Mouse (Mus musculus) midbrain, embryonic 11.5 days (tissue): ENCODE data around the gene Gm38394. TPM values are rescaled to one million over a fixed set of nuclear protein-coding genes. Genes with fewer than 3 reads are reported as not detected.
"Not testable (repeated sequence)": the region's sequence is repeated elsewhere in the genome, so short reads cannot be mapped to it uniquely, and the experiment has no call there.

Experiments used
- ATAC-seq: fragments of 200-750 bp; cut with Nextera tagmentation; 2 replicates; pipeline ENCODE4 v1.8.0; 2017; ENCODE audit warnings: moderate TSS enrichment, moderate library complexity; ENCODE audit not compliant: low FRiP score
- DNase-seq: peaks from one replicate; pipeline ENCODE4 v3.0.0; 2015; ENCODE audit warnings: low spot score; ENCODE audit errors: missing footprints
- H3K27ac ChIP-seq: fragments of 300-500 bp; sonication (generic); 2 replicates; pipeline ENCODE4 v1.5.1; 2014; ENCODE audit warnings: low read depth, low read length
- H3K27me3 ChIP-seq: fragments of 300-500 bp; sonication (generic); 2 replicates; pipeline ENCODE4 v1.6.1; 2014; ENCODE audit warnings: mild to moderate bottlenecking, low read length, moderate library complexity, mixed read lengths; ENCODE audit not compliant: control insufficient read depth, insufficient read depth
- H3K36me3 ChIP-seq: fragments of 300-500 bp; sonication (generic); 2 replicates; pipeline ENCODE4 v1.6.1; 2014; ENCODE audit warnings: mild to moderate bottlenecking, low read length, moderate library complexity, mixed read lengths; ENCODE audit not compliant: control insufficient read depth, insufficient read depth
- H3K4me1 ChIP-seq: fragments of 300-500 bp; sonication (generic); 2 replicates; pipeline ENCODE4 v1.6.1; 2014; ENCODE audit warnings: low read length; ENCODE audit not compliant: control insufficient read depth, insufficient read depth
- H3K4me2 ChIP-seq: fragments of 300-500 bp; sonication (generic); 2 replicates; pipeline ENCODE4 v1.6.1; 2014; ENCODE audit warnings: mild to moderate bottlenecking, moderate library complexity
- H3K4me3 ChIP-seq: fragments of 300-500 bp; sonication (generic); 2 replicates; pipeline ENCODE4 v1.5.1; 2014; ENCODE audit warnings: low read depth, low read length
- H3K9ac ChIP-seq: fragments of 300-500 bp; sonication (generic); 2 replicates; pipeline ENCODE4 v1.6.1; 2014; ENCODE audit warnings: low read length
- H3K9me3 ChIP-seq: fragments of 300-500 bp; sonication (generic); 2 replicates; pipeline ENCODE4 v1.6.1; 2016; ENCODE audit warnings: low read length; ENCODE audit not compliant: control insufficient read depth
- WGBS: fragments of 180-500 bp; shearing (Covaris S2); extraction: QIAGEN DNeasy Blood & Tissue Kit; methylation state at CpG from one replicate; pipeline ENCODE4 v1.1.7; 2014; 5-methylcytosine and 5-hydroxymethylcytosine counted together
- polyA plus RNA-seq: library from polyadenylated mRNA; unstranded; fragments of >200 nt; fragmentation: Nextera tagmentation; extraction: Ambion mirVana; gene quantifications from 2 replicates; pipeline ENCODE4 v1.2.1, GENCODE M21; 2014

The Gm38394 gene
- 5.3 and 6.3 TPM in 2 replicates for polyA plus RNA-seq

GRCm38 (mm10) chr1:133661203-133661933 lies at the start of gene Gm38394:
Gene Gm38394, minus strand, starts transcription at chr1:133661318.
- peak within 1 kb of the TSS; percentile 88 for H3K9ac ChIP-seq
- H3K27ac ChIP-seq = peak within 1 kb of the TSS; percentile 81
- no peaks in the 10 kb centered on the region for H3K27me3 ChIP-seq
- DNase-seq = peak; percentile 98
- peaks cover 9% of the 10 kb centered on the region for H3K4me1 ChIP-seq
- WGBS = 3% methylated on average over 26 of the region's 26 CpGs
- ATAC-seq = peak; percentile 98
- peak within 1 kb of the TSS; percentile 94 for H3K4me2 ChIP-seq
- H3K36me3 ChIP-seq = no peaks in the 10 kb centered on the region; the same call in none of the 2 replicates
- peak within 1 kb of the TSS; percentile 87 for H3K4me3 ChIP-seq
- no peaks in the 10 kb centered on the region for H3K9me3 ChIP-seq

- no peaks in the 10 kb centered on the region for H3K9me3 ChIP-seq
- no peak overlapping the region for H3K4me2 ChIP-seq
- no peak overlapping the region for H3K9ac ChIP-seq
- no peaks in the 10 kb centered on the region for H3K36me3 ChIP-seq
- ATAC-seq (no peak), DNase-seq (no peak)
- 0 out of 2 replicates have a peak, but pooled peaks cover 4% of the 10 kb centered on the region for H3K4me1 ChIP-seq
- H3K4me3 ChIP-seq = no peak overlapping the region
- no peaks in the 10 kb centered on the region for H3K27me3 ChIP-seq
- no peak overlapping the region for H3K27ac ChIP-seq
- WGBS = 79% methylated on average over 5 of the region's 6 CpGs
Measured at GRCm38 (mm10) chr1:133710895-133711294, 49.8 kb upstream of the Gm38394 start.

GRCm38 (mm10) chr1:133709292-133709691 lies 48.2 kb upstream of the Gm38394 start:
- Histone ChIP-seq H3K9me3 (no peaks in the 10 kb centered on the region), H3K9ac (no peak overlapping the region), H3K27ac (no peak overlapping the region), H3K4me1 (0 out of 2 replicates have a peak, but pooled peaks cover 4% of the 10 kb centered on the region), H3K27me3 (no peaks in the 10 kb centered on the region), H3K36me3 (no peaks in the 10 kb centered on the region), H3K4me3 (no peak overlapping the region), H3K4me2 (no peak overlapping the region)
- no peak for DNase-seq
- WGBS = 80% methylated on average over 3 of the region's 3 CpGs
- no peak for ATAC-seq

- ATAC-seq, DNase-seq: not testable (repeated sequence)
- 17% methylated on average over 1 of the region's 2 CpGs for WGBS
Measured at GRCm38 (mm10) chr1:133701824-133702223, 40.7 kb upstream of the Gm38394 start.

GRCm38 (mm10) chr1:133697935-133698620 lies 37.0 kb upstream of the Gm38394 start:
- Histone ChIP-seq H3K27ac (no peak overlapping the region), H3K9me3 (no peaks in the 10 kb centered on the region), H3K4me2 (no peak overlapping the region), H3K4me1 (peaks cover 5% of the 10 kb centered on the region; the same call in 1 of the 2 replicates), H3K36me3 (no peaks in the 10 kb centered on the region), H3K27me3 (no peaks in the 10 kb centered on the region), H3K9ac (no peak overlapping the region), H3K4me3 (no peak overlapping the region)
- 91% methylated on average over 12 of the region's 12 CpGs for WGBS
- no peak for DNase-seq
- no peak for ATAC-seq

More at GRCm38 (mm10) chr1:133701824-133702223, 40.7 kb upstream of the Gm38394 start:
- not testable (repeated sequence) for H3K4me3 ChIP-seq, H3K4me2 ChIP-seq, H3K4me1 ChIP-seq, H3K9ac ChIP-seq, H3K9me3 ChIP-seq, H3K36me3 ChIP-seq, H3K27ac ChIP-seq, H3K27me3 ChIP-seq

GRCm38 (mm10) chr1:133695901-133696300 lies 34.8 kb upstream of the Gm38394 start:
- DNase-seq = no peak
- H3K9me3 ChIP-seq = no peaks in the 10 kb centered on the region
- no peak overlapping the region for H3K9ac ChIP-seq
- no peaks in the 10 kb centered on the region for H3K27me3 ChIP-seq
- no peak overlapping the region for H3K4me3 ChIP-seq
- 56% methylated on average over 7 of the region's 7 CpGs for WGBS
- H3K4me1 ChIP-seq = peaks cover 5% of the 10 kb centered on the region; the same call in 1 of the 2 replicates
- no peak overlapping the region for H3K27ac ChIP-seq
- no peak for ATAC-seq
- H3K4me2 ChIP-seq = no peak overlapping the region
- H3K36me3 ChIP-seq = no peaks in the 10 kb centered on the region

- no peak for DNase-seq
- no peaks in the 10 kb centered on the region for H3K36me3 ChIP-seq
- no peak overlapping the region for H3K4me2 ChIP-seq
- H3K9ac ChIP-seq = no peak overlapping the region
- no peak for ATAC-seq
- H3K27ac ChIP-seq = no peak overlapping the region
- H3K4me1 ChIP-seq = peaks cover 5% of the 10 kb centered on the region; the same call in 1 of the 2 replicates
- H3K9me3 ChIP-seq = no peaks in the 10 kb centered on the region
- no peaks in the 10 kb centered on the region for H3K27me3 ChIP-seq
- WGBS = 90% methylated on average over 1 of the region's 1 CpGs
- H3K4me3 ChIP-seq = no peak overlapping the region
Measured at GRCm38 (mm10) chr1:133694876-133695275, 33.8 kb upstream of the Gm38394 start.

- Histone ChIP-seq H3K27me3 (no peaks in the 10 kb centered on the region), H3K9ac (no peak overlapping the region), H3K4me2 (no peak overlapping the region), H3K27ac (no peak overlapping the region), H3K9me3 (no peaks in the 10 kb centered on the region), H3K4me1 (peaks cover 5% of the 10 kb centered on the region; the same call in 1 of the 2 replicates), H3K4me3 (no peak overlapping the region), H3K36me3 (no peaks in the 10 kb centered on the region)
- DNase-seq = no peak
- 0% methylated on average over 1 of the region's 1 CpGs for WGBS
- no peak for ATAC-seq
Measured at GRCm38 (mm10) chr1:133694301-133694700, 33.2 kb upstream of the Gm38394 start.

- H3K9ac ChIP-seq = no peak overlapping the region
- no peak overlapping the region for H3K4me3 ChIP-seq
- no peaks in the 10 kb centered on the region for H3K36me3 ChIP-seq
- no peaks in the 10 kb centered on the region for H3K27me3 ChIP-seq
- DNase-seq = no peak
- H3K4me2 ChIP-seq = no peak overlapping the region
- H3K9me3 ChIP-seq = no peaks in the 10 kb centered on the region
- H3K27ac ChIP-seq = no peak overlapping the region
- no peak for ATAC-seq
- peaks cover 5% of the 10 kb centered on the region; the same call in 1 of the 2 replicates for H3K4me1 ChIP-seq
- WGBS = 72% methylated on average over 11 of the region's 11 CpGs
Measured at GRCm38 (mm10) chr1:133693536-133694114, 32.5 kb upstream of the Gm38394 start.
